Mouse (Mus musculus): ENCODE results near the gene Zbtb26. TPM values are rescaled to one million over a fixed set of nuclear protein-coding genes. Genes with fewer than 3 reads are reported as not detected.
A peak's percentile ranks its signal among the peaks of the same experiment; 100 is the strongest.

Gene Zbtb26
- total and polyA plus RNA-seq, 3 experiments = 0.85 to 37.1 (median 25.7) TPM

- ATAC-seq (ENCODE audit: extremely low read depth, insufficient number of reproducible peaks, low FRiP score, poor library complexity, severe bottlenecking) = peak; percentile 45
- DNase-seq (ENCODE audit: low spot score) = no peak
- Histone ChIP-seq H3K9me3 (replicated peaks) (peaks cover 4% of the 10 kb centered on the region), H3K4me1 (ENCODE audit: insufficient read depth, low read depth, low read length) (peaks cover 22% of the 10 kb centered on the region), H3K36me3 (replicated peaks) (peaks cover 37% of the 10 kb centered on the region), H3K27me3 (ENCODE audit: insufficient read depth, low read length) (no peaks in the 10 kb centered on the region), H3K4me3 (ENCODE audit: low read depth, low read length) (no peak overlapping the region)
- TF ChIP-seq GATA2 (IDR thresholded peaks at IDR 0.05; ENCODE audit: borderline replicate concordance, low read depth, low read length) (no peak), POLR2AphosphoS5 (IDR thresholded peaks at IDR 0.05; ENCODE audit: insufficient replicate concordance, low read depth, low read length) (no peak), GATA1 (IDR thresholded peaks at IDR 0.05; ENCODE audit: borderline replicate concordance, low read length) (no peak), CTCF (IDR thresholded peaks at IDR 0.05; ENCODE audit: low read depth, low read length) (no peak), TAL1 (conservative IDR thresholded peaks at IDR 0.05; ENCODE audit: low read depth, low read length) (no peak)
Observed at GRCm38 (mm10) chr2:37479559-37479958, 36.6 kb upstream of the Zbtb26 start.

DNA sequence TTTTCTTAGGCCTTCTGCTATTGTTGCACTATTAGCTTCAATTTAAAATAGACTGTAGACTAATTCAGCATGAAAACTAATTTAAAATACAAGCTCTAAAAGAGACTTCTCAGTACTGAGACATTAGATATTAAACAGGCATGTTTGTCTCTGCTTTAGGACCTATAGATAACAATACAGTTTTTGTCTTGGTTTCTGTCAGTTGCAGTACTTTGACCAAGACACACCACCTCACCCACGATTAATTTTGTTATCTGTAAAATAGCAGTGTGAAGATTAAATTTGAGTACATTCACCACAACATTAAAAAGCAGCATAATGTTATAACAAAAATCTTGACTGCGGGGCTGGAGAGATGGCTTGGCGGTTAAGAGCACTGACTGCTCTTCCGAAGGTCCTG is 23.3 kb upstream of the Zbtb26 start:
- Histone ChIP-seq H3K36me3 (replicated peaks) (peaks cover 16% of the 10 kb centered on the region), H3K9me3 (replicated peaks) (no peaks in the 10 kb centered on the region), H3K4me3 (ENCODE audit: low read depth, low read length) (no peak overlapping the region), H3K27me3 (ENCODE audit: insufficient read depth, low read length) (no peaks in the 10 kb centered on the region), H3K4me1 (ENCODE audit: insufficient read depth, low read depth, low read length) (0 out of 2 replicates have a peak, but pooled peaks cover 5% of the 10 kb centered on the region)
- ATAC-seq (ENCODE audit: extremely low read depth, insufficient number of reproducible peaks, low FRiP score, poor library complexity, severe bottlenecking) = no peak
- TF ChIP-seq POLR2AphosphoS5 (IDR thresholded peaks at IDR 0.05; ENCODE audit: insufficient replicate concordance, low read depth, low read length) (no peak), TAL1 (conservative IDR thresholded peaks at IDR 0.05; ENCODE audit: low read depth, low read length) (no peak), GATA1 (IDR thresholded peaks at IDR 0.05; ENCODE audit: borderline replicate concordance, low read length) (no peak), GATA2 (IDR thresholded peaks at IDR 0.05; ENCODE audit: borderline replicate concordance, low read depth, low read length) (no peak), CTCF (IDR thresholded peaks at IDR 0.05; ENCODE audit: low read depth, low read length) (no peak)
- no peak for DNase-seq (ENCODE audit: low spot score)

DNA sequence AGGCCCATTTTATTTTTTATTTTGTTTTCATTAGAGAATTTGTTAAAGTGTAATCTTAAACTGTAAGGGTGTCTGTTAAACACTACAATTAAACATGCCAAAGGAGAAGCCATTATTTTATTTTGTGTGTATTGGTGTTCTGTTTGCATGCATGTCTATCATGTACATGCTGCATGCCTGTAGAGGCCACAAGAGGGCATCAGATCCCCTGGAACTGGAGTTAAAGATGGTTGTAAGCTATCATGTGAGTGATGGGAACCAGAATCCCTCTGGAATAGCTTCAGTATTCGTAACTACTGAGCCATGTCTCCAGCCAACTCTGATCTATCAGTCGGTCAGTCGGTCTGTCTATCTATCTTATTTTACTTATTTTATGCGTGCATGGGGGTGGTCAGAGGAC is 17.8 kb upstream of the Zbtb26 start:
- Histone ChIP-seq H3K4me1 (ENCODE audit: insufficient read depth, low read depth, low read length) (peaks cover 4% of the 10 kb centered on the region; the same call in 1 of the 2 replicates), H3K9me3 (replicated peaks) (peaks cover 4% of the 10 kb centered on the region; the same call in 1 of the 2 replicates), H3K4me3 (ENCODE audit: low read depth, low read length) (no peak overlapping the region), H3K36me3 (replicated peaks) (peaks cover 10% of the 10 kb centered on the region), H3K27me3 (ENCODE audit: insufficient read depth, low read length) (no peaks in the 10 kb centered on the region)
- DNase-seq (ENCODE audit: low spot score) (no peak), ATAC-seq (ENCODE audit: extremely low read depth, insufficient number of reproducible peaks, low FRiP score, poor library complexity, severe bottlenecking) (no peak)
- TF ChIP-seq GATA1 (IDR thresholded peaks at IDR 0.05; ENCODE audit: borderline replicate concordance, low read length) = no peak
- no peak for TF ChIP-seq CTCF (IDR thresholded peaks at IDR 0.05; ENCODE audit: low read depth, low read length)
- TF ChIP-seq TAL1 (conservative IDR thresholded peaks at IDR 0.05; ENCODE audit: low read depth, low read length) = no peak
- TF ChIP-seq POLR2AphosphoS5 (IDR thresholded peaks at IDR 0.05; ENCODE audit: insufficient replicate concordance, low read depth, low read length) = no peak
- TF ChIP-seq GATA2 (IDR thresholded peaks at IDR 0.05; ENCODE audit: borderline replicate concordance, low read depth, low read length) = no peak

GRCm38 (mm10) chr2:37452376-37452760 is 9.4 kb upstream of the Zbtb26 start:
- ATAC-seq (ENCODE audit: extremely low read depth, insufficient number of reproducible peaks, low FRiP score, poor library complexity, severe bottlenecking) (no peak), DNase-seq (ENCODE audit: low spot score) (no peak)
- Histone ChIP-seq H3K36me3 (replicated peaks) (peaks cover 12% of the 10 kb centered on the region), H3K9me3 (replicated peaks) (no peaks in the 10 kb centered on the region), H3K4me1 (ENCODE audit: insufficient read depth, low read depth, low read length) (peaks cover 28% of the 10 kb centered on the region), H3K27me3 (ENCODE audit: insufficient read depth, low read length) (no peaks in the 10 kb centered on the region), H3K4me3 (ENCODE audit: low read depth, low read length) (peak overlapping the region; percentile 82)
- TF ChIP-seq TAL1 (conservative IDR thresholded peaks at IDR 0.05; ENCODE audit: low read depth, low read length) (no peak), GATA2 (IDR thresholded peaks at IDR 0.05; ENCODE audit: borderline replicate concordance, low read depth, low read length) (no peak)

GRCm38 (mm10) chr2:37451667-37452375 is 8.9 kb upstream of the Zbtb26 start:
- Histone ChIP-seq H3K9me3 (replicated peaks) (no peaks in the 10 kb centered on the region), H3K36me3 (replicated peaks) (peaks cover 16% of the 10 kb centered on the region), H3K4me1 (ENCODE audit: insufficient read depth, low read depth, low read length) (peaks cover 28% of the 10 kb centered on the region), H3K27me3 (ENCODE audit: insufficient read depth, low read length) (no peaks in the 10 kb centered on the region), H3K4me3 (ENCODE audit: low read depth, low read length) (peak overlapping the region; percentile 82)
- DNase-seq (ENCODE audit: low spot score) = peak; percentile 96
- peak; percentile 88 for ATAC-seq (ENCODE audit: extremely low read depth, insufficient number of reproducible peaks, low FRiP score, poor library complexity, severe bottlenecking)
- TF ChIP-seq GATA1 (IDR thresholded peaks at IDR 0.05; ENCODE audit: borderline replicate concordance, low read length) (no peak), GATA2 (IDR thresholded peaks at IDR 0.05; ENCODE audit: borderline replicate concordance, low read depth, low read length) (no peak), CTCF (IDR thresholded peaks at IDR 0.05; ENCODE audit: low read depth, low read length) (no peak), TAL1 (conservative IDR thresholded peaks at IDR 0.05; ENCODE audit: low read depth, low read length) (no peak), POLR2AphosphoS5 (IDR thresholded peaks at IDR 0.05; ENCODE audit: insufficient replicate concordance, low read depth, low read length) (no peak)

DNA sequence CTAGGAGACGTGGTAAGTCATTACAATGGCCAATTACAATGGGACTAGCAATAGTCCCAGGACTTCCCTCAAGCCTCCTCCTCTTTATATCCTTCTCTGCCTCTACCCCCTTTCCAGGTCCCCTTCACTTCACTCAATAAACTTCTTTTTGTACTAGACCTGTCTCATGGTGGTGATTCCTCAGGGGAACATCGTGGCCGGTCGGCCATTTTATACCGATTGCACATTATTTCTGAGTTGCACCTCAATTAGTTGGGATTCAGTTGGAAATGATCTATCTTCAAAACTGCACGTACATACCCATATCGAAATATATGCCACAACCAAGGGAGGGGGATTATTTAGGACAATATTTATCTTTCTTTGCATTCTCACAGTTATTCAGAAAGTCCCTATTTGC is 11.3 kb downstream of the Zbtb26 start:
- no peak for ATAC-seq (ENCODE audit: extremely low read depth, insufficient number of reproducible peaks, low FRiP score, poor library complexity, severe bottlenecking)
- H3K4me3 ChIP-seq (ENCODE audit: low read depth, low read length) = peak overlapping the region; percentile 96
- TF ChIP-seq GATA2 (IDR thresholded peaks at IDR 0.05; ENCODE audit: borderline replicate concordance, low read depth, low read length) (no peak), POLR2AphosphoS5 (IDR thresholded peaks at IDR 0.05; ENCODE audit: insufficient replicate concordance, low read depth, low read length) (no peak), TAL1 (conservative IDR thresholded peaks at IDR 0.05; ENCODE audit: low read depth, low read length) (no peak), GATA1 (IDR thresholded peaks at IDR 0.05; ENCODE audit: borderline replicate concordance, low read length) (no peak), CTCF (IDR thresholded peaks at IDR 0.05; ENCODE audit: low read depth, low read length) (no peak)
- no peaks in the 10 kb centered on the region for H3K9me3 ChIP-seq (replicated peaks)
- peaks cover 39% of the 10 kb centered on the region for H3K36me3 ChIP-seq (replicated peaks)
- DNase-seq (ENCODE audit: low spot score) = no peak
- H3K4me1 ChIP-seq (ENCODE audit: insufficient read depth, low read depth, low read length) = peaks cover 36% of the 10 kb centered on the region
- no peaks in the 10 kb centered on the region for H3K27me3 ChIP-seq (ENCODE audit: insufficient read depth, low read length)
